Mouse (Mus musculus) spleen, postnatal 36 days (tissue): ENCODE measurements around the gene Eid3.

Source experiments
- DNase-seq, 2 experiments: peaks; one replicate each; pipeline ENCODE4 v3.0.0; 2022; ENCODE audit warnings: low spot score in 2 of 2, mixed read lengths in 1 of 2

Eid3 gene

DNA sequence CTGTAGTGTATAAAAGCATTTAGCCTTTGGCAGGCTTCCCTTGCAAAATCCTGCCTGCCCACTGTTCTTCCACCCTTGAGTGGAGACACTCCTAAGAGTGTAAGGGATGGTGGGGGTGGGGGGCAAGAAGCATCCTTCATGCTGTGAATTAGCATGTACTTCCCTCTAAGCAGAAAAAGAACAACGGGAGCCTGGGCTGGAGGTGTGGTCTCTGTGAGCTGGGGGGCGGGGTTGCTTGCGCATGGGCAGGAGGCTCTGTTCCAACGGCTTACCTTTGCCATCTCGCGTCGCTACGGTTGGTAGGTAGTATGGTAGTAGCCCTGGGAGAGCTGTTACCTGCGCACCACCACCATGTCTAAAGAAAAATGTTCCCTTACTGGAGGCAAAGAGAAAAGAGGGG lies at the start of gene Eid3:
Gene Eid3 (plus strand): TSS at position 271 of the 400 bp plus-strand sequence.
- peak in 1 of 2 experiments; percentile 22 for DNase-seq

DNA sequence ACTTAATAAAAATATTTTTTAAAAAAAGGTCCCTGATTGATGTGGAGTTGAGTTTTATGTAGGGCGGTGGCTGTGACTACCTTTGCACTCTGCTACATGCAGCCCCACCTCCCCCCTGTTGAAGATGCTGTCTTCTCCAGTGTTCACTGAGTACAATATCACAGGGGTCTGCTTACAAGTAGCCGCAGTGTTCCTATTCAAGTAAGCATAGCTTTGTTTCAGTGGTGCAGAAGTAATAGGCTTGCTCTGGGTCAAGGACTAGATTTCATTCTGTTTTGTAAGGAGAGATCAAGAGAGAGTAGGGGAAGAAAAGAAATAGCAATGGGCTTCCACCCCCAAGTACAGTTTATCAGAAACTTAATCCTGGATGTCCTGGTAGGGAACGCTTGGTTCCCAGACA lies 48.9 kb upstream of the Eid3 start:
- DNase-seq: no peak

DNA sequence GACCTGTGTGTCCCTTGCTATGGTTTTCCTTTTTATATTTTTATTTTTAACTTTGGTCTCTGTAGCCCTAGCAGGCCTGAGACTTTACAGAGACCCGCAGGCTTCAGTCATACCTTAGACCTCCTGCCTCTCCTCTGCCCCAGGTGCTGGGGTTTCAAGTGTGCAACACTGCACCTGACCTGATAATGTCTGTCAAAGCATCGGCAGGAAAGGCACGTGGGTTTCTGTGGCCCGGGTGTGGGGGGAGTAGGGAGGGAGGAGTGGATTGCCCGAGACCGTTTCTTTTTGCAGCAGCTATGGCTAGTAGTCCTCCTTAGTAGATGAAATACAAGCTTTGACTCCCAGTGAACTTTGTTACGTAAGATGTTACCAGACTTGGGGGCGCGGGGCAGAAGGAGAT lies 48.5 kb upstream of the Eid3 start:
- DNase-seq: peak; percentile 25 to 27

DNA sequence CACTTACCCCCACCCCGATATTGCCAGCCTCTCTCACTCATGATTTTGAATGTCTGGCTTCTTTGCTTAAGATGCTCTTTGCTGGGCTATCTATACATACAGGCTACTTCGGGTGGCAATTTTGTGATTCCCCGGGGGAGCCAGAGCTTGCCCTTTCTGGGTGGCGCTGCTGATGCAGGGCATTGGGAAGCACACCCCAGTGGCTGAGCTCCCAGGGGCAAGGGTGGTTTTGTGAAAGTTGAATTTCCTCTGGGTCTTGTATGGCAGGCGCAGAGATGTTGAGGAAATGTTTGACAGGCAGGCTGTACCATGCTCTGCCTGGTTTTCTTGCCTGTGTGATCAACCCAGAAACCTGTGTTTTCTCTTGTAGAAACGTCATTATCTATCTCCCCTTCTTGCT lies 47.8 kb upstream of the Eid3 start:
- peak; percentile 55 to 58 for DNase-seq

DNA sequence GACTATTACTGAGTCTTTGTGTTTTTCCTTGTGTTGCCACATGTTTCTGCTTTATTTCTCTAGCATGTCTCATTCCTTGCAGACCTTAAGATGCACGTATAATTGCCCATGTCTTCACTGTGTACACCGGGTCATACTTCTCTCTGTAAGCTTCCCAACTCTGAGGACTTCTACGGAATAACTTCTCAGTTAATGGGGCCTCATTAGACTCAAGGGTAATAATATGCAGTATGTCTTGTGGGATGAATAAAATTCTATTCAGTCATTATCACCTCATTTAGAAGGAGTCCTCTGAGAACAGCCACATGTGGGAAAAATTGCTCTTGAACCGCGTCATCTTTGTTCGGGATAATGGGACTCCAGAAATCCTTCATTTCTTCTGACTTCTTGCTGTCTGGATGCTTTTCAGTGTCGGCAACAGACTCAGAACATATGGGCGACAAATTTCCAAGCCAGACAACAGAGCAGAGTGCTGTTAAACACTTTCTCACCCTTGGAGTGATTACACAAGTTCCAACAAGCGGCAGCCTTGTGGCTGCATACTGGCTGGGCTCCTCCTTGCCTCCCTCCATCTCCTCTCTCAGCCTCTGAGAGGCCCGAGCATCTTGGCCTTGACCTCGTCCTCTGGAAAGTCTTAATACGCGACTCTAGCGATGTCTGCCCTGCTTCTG lies 43.2 kb upstream of the Eid3 start:
- DNase-seq: no peak

DNA sequence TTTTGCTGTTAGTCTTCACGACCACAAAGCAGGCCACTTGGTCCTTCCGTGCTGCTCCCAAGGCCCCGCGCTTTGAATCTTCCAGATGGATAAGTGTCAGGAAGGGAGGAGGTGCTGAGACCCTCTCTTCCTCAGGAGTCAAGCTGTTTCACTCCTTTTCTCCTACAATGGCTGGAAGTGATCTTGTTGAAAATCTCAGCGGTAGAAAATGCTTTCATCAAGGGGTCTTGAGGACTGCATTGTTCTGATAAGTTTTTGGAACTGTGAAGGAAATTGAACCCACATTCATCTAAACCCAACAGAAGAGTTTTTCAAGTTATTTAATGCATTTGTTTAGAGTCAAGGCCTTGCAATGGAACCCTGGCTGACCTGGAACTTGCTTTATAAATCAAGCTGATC lies 42.6 kb upstream of the Eid3 start:
- no peak for DNase-seq

DNA sequence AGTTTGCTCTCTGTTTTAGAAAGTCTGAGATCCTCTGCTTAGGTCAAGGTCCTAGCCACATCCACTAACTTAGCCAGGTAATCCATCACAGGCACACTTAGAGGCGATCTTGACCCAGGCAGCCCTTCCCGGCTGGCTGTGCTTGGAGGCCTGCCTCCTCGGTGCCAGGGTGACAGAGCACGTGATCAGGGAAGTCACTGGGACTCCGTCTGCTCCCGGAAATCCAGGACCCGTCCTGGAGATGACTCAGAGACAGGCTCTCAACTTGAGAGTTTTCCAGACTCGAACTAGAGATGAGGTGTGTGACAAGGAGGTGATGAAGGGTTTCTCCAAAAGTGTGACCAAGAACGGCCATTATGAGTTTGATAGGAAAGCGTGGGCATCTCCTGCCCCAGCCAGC lies 41.9 kb upstream of the Eid3 start:
- no peak for DNase-seq

DNA sequence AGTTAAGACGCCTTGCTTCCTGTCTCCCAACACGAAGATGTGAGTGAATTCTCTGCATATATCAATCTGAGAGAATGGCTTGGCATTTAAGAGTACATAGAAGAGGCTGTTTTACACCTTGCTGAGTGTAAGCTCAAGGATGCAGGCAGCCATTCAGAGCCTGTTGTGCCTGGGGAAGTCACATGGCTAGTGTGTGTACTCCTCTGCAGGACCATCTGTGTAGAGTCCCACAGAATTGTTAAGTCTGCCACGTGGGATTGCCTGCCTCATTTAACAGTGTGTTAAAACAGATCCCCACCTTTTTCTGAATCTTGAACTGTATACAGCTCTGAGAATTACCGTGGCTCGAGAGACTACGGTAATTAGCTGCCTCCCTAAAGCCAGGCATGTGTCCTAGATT lies 39.9 kb upstream of the Eid3 start:
- no peak for DNase-seq

DNA sequence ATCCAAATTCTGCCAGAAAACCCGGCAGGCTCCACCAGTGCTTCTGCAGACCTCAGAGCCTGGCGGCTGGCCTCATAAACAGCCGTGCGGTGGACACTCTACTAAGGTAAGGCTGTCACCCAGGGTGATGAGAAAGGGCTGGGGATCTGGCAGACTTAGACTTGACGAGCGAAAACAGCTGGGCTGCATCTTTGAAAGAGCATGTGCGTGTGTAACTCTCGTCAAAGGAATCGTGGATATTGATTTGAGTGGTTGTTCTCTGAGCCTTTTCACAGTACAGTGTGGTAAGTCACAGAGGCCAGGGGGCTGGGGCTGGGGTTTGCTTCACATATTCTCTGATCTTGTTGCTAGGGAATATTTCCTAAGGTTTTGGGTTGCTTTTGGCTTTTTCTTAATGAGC lies 32.5 kb upstream of the Eid3 start, which contains the start of gene Txnrd1:
Gene Txnrd1 (plus strand): TSS at position 26 of the 400 bp plus-strand sequence.
- no peak for DNase-seq

DNA sequence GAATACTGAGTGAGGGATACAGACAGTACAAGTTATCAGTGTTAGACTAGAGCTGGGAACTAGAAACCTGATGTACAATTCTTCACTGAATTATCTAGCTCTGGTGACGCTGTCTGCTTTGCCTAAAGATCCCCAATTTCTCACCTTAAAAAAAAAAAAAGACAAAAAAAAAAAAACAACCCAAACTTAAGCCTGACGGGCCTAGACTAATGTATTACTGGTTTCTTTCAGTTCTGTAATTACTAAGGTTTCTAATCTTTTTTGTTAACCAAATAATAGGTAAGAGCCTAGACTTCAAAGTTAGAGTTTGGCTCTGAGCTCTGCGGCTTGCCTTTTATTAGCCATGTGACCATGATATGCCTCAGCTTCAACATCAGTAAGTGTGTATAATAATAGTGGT lies 30.5 kb upstream of the Eid3 start:
- DNase-seq: no peak

DNA sequence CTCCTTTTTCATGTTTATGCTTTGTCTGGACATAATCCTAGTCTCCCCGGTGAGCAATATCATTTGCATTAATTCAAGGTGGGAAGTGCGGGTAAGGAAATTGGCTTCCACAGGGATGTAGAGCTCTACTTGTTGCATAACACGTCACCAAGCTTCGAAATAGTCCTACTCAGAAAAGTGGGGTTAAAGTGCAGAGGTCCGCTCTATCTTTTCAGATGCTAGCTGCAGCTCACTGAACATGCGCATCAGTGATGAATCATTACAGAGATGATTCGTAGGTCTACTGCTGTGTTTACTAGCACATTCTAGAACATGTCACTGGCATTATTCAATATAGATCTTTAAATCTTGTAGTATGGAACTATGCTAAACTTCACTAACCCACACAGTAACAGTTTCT lies 28.0 kb upstream of the Eid3 start:
- no peak for DNase-seq

DNA sequence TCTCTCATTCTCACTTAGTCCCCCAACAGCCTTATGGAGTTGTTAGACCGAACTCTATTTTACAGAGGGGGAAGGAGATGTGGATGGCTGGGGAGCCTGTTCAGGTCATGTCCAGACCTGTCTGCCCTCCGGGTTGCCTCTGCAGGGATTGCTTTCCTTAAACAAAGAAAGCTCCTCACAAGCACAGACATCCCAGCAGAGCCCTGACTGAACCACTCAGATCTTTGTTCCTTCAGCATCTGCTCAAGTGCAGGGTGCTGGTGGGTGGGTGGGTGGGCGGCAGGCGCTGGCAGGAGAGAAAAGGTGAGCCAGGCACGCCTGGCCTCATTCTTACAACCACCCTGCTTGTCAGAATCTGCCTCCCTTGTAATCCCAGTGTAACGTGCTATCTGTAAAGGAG lies 22.3 kb upstream of the Eid3 start:
- DNase-seq: no peak

DNA sequence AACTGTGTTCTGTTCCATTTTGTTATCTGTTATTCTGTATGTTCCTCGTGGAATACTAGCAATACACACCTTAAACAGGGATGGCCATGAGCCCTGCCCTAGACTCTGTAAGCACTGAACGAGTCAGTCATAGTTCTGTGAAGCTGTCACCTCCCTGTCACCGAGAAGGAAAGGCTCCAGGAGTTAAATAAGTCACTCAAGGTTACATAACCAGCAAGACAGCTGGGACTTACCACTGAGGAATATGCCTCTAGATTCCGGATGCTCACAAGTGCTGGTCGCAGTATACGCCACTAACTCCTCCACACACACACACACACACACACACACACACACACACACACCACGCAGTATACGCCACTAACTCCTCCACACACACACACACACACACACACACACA lies 21.7 kb upstream of the Eid3 start:
- no peak for DNase-seq

DNA sequence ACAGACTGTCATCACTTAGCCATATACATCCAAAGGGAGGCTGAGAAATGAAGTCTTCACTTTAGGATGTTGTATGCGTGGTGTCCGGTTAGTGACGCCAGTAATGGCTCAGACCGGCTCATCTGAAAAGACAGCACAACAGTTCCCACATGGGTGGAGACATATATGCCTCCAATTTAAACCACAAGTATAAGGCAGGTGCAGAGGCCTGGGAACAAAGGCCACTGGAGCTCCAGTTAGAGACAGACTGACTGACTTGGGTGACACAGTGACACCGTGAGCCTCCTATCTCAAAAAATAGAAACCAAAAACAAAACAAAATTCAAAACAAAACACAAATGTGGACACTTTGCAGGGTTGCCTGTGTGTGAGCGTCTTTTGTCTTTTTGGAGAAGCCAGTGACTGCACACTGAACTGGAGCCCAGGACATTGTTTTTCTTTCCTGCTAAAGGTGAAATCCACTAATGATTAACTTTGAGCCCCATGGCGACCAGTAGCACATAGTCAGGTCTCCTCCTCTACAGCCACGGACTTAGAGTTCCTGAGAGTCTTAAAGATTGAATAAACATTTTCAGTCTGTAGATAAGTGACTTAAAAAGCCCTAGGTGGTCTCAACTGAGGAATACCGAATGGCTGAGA lies 18.5 kb upstream of the Eid3 start:
- no peak for DNase-seq

DNA sequence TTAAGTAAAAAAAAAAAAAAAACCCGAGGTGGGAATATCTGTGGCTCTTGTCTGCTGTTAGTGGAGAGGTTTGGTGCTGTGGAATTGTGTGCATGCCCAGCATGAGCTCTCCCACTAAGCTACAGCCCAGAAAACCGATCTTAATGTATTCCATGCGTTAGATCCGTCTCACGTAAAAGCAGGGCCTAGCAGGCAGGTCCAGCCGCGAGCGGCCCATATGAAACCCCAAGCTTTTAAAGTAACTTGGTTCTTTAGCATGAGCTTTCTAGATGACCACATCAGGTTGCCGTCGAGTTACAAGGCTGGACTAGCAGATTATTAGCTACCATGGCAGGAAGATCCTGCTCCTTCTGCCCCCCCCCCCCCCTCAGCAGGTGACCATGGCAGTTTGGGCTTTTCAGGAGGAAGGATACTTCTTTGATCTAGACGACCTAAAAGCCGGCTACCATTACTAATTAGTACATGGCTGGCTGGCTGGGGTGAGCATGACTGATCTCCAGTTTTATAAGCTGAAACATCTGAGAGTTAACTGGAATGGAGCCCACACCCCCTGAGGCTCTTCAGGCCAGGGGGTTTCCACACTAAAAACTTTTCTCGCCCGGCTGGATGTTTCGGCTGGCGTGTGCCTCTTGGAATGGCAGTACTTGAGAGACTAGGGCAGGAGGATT lies 16.6 kb upstream of the Eid3 start:
- no peak for DNase-seq

DNA sequence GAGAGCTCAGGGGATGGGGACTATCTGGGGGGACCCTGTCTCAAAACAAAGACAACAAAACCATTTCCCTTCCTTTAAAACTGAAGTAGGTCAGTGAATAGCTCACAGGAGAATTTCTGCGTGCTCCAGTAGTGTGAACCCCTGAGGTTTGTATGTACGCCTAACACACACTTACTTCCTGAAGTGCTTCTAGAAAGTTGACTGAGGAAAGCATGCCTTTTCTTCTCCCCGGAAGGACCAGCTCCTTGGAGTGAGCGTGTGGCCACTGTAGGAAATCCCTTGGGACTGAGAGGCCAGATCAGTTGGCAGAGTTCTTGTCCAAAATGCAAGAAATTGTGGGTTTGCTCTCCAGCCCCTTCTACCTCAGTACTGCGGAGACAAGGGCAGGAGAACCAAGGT lies 16.1 kb upstream of the Eid3 start:
- no peak for DNase-seq

DNA sequence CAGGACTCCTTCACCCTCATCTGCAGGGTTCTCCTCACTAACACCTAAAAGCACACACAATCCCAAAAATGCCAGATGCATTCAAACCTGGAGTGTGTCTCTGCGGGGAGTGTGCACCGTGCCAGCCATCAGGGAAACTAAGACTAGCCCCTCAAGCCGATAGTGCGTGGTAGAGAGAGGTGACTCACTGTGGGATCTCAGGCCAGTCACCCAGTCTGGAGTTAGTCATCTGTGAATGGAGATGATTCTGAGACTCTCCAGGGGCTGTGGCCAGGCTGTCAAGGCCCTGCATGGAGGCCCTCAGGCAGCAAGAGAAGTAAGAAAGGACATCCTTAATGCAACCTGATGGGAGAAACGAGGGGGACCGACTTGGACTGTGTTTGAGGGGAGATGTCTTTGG lies 14.7 kb upstream of the Eid3 start:
- DNase-seq: no peak

DNA sequence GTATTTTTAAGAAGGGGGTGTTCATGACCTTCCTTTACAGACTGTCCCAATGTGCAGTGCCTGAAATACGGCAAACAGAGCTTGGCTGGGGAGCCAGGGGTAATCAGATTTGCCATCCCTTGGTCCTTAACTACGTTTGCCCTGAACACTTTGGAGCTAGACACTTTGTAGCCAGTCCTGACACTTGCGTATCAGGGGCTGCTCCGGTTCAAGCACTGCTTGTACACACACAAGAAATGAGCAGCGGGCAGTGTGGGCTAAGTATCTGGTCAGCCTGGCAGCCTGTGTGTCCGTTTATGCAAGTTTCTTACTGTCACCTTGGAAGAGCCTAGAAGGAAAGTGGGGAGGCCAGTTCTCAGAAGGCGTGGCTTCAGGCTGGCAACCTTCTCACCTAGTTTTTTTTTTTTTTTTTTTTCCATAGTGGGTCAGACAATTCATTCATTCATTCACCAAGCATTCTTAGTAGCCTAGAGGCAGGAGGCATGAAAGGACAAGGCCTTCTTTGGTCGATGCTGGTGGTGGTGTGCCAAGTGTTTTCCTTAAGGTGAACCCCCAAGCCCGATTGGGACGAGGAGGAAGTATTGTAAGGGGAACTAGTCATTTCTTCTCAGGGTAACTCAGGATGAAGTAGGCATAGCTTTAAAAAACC lies 8.3 kb upstream of the Eid3 start:
- no peak for DNase-seq

DNA sequence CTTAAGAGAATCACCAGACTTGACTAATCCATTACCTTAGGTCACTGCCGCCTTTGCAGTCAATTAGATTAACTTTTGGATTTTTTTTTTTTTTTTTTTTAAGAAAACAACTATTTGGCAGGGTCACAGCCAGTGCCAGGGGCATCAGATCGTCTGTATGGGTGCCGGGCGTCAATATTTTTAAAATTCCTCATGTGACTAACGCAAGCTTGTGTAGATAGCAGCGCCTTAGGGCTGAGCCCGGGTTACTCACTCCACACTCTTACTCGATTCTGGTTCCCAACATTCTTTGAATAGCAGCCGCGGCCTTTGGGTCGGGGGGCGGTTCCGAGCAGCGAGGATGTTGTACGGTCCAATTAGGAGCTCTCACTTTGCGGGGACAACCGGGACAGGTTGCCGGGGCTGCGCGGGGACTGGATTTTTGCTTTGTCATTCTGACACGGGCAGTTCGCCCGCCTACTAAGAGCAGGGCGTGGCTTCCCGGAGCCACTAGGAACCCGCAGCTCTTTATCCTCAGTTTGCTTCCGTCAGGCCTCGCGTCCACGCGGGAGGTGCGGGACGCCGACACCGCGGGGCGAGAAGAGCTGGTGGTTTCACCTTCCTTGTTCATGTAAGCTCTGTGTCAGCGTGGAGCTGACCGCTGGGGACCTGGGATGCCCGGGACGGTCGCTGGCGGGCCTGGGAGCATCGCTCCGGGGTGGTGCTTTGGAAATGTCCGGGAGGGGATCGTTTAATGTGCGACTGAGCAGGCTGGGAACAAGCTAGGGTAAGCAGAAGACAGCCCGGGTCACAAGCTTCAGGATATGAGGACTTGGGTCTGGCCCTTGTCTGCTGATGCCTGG lies 7.5 kb upstream of the Eid3 start:
- DNase-seq: peak; percentile 77 to 83

DNA sequence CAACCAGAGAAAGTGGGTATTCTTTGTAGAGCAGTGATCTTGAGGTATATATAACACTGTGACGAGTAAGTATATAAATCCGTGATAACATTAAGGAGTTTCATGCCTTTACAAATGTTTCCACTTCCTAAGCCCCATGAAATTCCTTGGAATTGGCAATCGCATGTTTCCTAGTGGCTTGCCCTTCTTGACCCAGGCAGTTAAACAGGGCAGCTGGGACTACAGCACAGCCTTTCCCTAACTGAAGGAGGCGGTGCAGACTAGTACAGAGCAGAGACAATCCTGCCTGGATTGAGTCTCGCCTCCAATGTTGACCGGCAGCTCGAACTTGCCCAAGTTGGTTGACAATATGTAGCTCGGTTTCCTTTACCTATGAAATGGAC lies 6.9 kb upstream of the Eid3 start:
- DNase-seq: peak; percentile 12 to 26

DNA sequence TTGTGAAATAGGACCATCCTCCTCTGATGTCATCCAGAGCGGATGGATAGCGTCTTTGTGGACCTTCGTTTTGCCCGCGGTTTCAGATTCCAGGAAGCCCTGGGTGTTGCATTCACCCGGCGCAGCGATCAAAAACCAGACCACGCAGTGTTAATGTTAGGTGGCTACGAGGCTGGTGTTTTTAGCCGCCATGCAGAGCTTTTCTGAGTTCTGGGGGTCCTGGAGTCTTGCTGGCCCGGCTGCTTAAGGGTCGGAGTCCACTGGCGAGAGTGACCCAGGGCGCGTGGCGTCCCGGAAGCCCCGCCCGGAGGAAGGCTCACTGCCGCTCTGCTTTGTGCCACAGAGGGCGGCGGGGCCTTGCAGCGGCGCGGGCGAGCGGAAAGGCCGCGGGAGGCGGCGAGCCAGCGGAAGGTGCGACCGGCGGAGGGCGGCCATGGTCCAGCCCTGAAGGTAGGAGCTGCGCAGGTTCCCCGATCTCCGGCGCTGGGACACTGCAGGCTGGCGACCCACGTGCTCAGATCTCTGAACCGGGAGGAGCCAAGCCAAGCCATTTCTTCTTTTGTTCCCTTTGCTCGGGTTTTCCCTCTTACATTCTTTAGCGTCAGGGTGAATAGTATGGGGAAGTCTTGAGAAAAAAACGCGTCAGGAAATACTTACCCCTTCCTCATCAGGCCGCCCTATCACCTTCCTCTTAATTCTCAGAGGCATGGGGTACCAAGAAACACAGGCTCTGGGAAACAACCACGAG lies 6.1 kb upstream of the Eid3 start:
- peak; percentile 73 for DNase-seq
